Mouse (Mus musculus) v-Abl transformed pro-B cells (cell line): Measurements from ENCODE around the gene Gpd1l.

Source experiments
- in situ Hi-C, 2 experiments: fragments of 400-800 bp; cut with MboI; formaldehyde crosslinking; loops; one replicate each; pipeline ENCODE4 v1.15.1; 2025; ENCODE audit not compliant: unreplicated experiment in 2 of 2

The Gpd1l gene

GRCm38 (mm10) chr9:114933037-114933722 is 607 bp downstream of the Gpd1l start:
- in situ Hi-C loops: loop anchor here (5.0 to 25.0 kb wide), 8 partner anchors 181 to 546 kb away; partner anchors contain the start of genes Cnot10 (in 2 of the 2), Crtap (in 1 of the 2), Glb1 (in 1 of the 2) and Stt3b (in 1 of the 2)

DNA sequence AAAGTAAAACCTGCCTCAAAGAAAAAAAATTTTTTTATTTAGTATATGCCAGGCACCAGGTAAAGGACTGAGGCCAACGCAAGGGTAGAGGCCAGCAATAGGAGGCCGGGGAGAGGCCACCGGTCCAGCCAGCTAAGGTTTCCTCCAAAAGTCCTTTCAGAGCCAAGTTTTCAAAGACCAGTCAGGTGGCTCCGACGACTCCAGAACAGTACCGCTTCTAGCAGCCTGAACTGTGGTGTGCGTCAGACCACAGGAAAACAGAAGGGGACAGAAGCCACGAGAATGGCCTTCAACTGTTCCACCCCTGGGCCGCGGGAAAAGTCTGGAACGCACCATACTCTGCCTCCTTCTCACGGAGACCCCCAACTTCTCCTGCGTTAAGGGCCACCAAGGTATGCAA is 1.2 kb downstream of the Gpd1l start:
- in situ Hi-C loops: loop anchor here (5.0 to 25.0 kb wide), 8 partner anchors 180 to 545 kb away; partner anchors contain the start of genes Cnot10 (in 2 of the 2), Crtap (in 1 of the 2), Glb1 (in 1 of the 2) and Stt3b (in 1 of the 2)

DNA sequence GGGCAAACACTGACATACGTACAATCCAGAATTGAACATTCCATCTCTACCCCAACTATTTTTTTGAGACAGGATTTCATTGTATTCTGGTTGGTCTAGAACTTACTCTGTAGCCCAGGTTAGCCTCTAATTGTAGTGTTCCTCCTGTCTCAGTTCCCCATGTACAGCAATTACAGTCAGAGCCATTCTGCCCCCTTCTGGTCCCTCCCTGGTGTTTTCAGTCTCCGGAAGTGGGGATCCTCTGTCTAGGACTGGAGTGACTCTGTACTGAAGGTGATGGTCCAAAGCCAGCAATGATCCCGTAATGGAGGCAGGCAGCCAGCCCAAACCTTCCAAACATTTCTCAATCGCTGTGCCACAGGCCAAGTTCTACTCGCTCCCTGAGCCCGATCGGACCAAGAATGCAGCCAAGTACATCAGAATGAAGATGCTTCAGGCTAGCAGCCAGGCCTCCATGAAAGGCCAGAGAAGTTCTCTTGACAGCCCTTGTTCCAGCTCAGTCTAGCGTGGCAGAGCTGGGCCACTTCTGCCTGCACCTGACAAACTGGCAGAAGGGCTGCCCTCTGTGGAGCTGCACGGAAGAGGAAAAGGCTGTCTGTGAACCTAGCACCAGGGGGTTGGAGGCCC is 3.2 kb downstream of the Gpd1l start:
- in situ Hi-C loops: loop anchor here (5.0 to 25.0 kb wide), 8 partner anchors 178 to 543 kb away; partner anchors contain the start of genes Cnot10 (in 2 of the 2), Crtap (in 1 of the 2), Glb1 (in 1 of the 2) and Stt3b (in 1 of the 2)

DNA sequence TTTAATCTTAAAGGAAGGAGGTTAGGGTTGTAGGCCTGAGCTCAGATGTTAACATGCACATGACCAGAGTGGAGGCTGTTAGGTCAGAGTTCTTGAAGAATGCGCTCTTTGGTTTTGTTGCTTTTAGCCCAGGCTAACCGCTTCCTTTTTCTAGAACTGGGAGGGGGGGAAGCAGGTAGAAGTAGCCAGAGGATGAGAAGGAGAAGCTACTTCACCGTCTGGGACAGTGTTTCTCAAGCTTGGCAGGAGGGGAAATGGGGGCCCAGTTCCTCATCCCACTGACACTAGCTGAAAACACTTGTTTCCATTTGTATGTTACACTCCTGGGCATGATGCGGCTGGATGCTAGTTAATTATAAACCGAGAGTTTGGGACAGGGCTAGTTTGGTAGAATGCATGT is 8.2 kb downstream of the Gpd1l start:
- in situ Hi-C loops: loop anchor here (25.0 kb wide), 2 partner anchors 513 to 538 kb away; partner anchors contain the start of genes Crtap (in 1 of the 2), Glb1 (in 1 of the 2) and Tmppe (in 1 of the 2)

DNA sequence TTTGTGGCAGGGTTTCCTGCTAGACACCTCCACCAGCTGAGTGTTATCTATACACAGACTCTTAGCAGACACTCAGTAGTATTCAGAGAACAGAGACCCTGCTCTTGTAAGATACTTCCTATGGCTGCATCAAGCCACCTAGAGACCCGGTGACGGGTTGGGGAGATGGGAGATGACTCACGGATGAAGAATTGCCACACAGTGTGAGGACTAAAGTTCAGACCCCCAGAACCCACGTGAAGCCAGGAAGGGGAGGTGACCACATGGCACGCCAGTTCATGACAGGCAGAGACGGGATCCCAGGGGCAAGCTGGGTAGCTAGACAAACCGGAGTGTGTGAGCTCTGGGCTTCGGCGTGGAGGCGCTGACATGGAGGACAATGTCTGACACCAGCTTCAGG is 8.7 kb downstream of the Gpd1l start:
- in situ Hi-C loops: loop anchor here (25.0 kb wide), 2 partner anchors 513 to 538 kb away; partner anchors contain the start of genes Crtap (in 1 of the 2), Glb1 (in 1 of the 2) and Tmppe (in 1 of the 2)

DNA sequence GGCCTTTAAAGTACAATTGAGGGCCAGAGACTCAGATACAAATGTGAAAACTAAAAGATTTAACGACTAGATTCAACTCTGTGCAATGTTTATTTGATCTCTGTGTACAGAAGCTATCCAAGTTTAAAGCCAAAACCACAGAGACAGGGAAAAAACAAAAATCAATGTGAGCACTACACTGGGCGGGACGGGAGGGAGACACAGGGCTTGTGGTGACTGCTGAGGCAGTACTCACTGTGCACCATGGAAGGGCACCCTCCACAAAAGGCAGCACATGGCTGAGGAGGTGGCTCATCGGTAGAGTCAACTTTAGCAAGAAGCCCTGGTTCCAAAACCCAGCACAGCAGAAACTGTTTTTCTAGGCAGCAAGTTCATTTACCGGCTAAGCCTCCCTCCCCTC is 9.3 kb downstream of the Gpd1l start:
- in situ Hi-C loops: no loop called here

DNA sequence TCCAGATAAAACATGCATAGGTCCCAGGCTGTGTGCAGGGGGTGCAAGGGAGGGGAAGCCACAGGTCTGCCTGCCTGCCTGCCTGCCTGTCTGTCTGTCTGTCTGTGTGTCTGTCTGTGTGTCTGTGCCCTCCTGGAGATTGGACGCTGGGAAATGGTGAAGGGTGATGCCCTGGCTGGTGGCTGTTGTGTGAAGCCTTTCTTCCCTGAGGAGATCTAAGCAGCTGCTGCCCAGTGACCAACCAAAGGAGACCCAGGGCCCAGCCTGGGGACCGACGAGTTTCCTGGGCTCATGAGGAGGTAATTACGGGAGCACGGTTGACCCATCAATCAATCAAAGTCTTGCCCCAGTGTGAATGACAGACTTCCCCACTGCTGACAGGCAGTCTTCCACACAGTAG is 11.6 kb downstream of the Gpd1l start:
- in situ Hi-C loops: no loop called here

GRCm38 (mm10) chr9:114921352-114922081 is 12.3 kb downstream of the Gpd1l start:
- in situ Hi-C loops: no loop called here

GRCm38 (mm10) chr9:114920569-114920968 is 13.2 kb downstream of the Gpd1l start:
- in situ Hi-C loops: no loop called here

- in situ Hi-C loops: loop anchor here (5.0 kb wide), 1 partner anchor 44 kb away; no protein-coding TSS in a partner anchor
Measured at GRCm38 (mm10) chr9:114912680-114913649, 20.8 kb downstream of the Gpd1l start.

GRCm38 (mm10) chr9:114907509-114907908 is 26.3 kb downstream of the Gpd1l start:
- in situ Hi-C loops: no loop called here

- in situ Hi-C loops: no loop called here
Measured at GRCm38 (mm10) chr9:114895919-114896318, 37.9 kb downstream of the Gpd1l start.

DNA sequence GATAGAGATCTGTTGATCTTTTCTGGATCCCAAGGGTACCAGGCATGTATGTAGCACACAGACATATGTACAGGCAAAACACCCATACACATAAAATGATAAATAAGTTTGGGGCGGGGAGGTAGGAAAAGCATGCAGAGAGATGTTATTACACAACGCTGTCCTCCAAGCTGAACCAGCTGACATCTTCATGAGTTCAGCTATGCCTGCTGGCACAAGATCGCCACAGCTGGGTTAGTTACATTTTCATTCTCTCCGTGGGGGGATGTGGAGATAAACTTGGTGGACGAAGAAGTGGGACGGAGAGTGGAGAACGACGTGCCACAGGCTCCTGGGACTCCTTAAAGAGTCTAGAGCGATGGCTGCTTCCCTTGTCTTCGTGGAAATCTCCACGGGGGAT is 40.8 kb downstream of the Gpd1l start:
- in situ Hi-C loops: no loop called here

- in situ Hi-C loops: no loop called here
Measured at GRCm38 (mm10) chr9:114890377-114890776, 43.4 kb downstream of the Gpd1l start.

- in situ Hi-C loops: loop anchor here in 1 of 2 experiments (5.0 kb wide), 1 partner anchor 242 kb away; no protein-coding TSS in a partner anchor
Measured at GRCm38 (mm10) chr9:114888856-114889407, 44.9 kb downstream of the Gpd1l start.

DNA sequence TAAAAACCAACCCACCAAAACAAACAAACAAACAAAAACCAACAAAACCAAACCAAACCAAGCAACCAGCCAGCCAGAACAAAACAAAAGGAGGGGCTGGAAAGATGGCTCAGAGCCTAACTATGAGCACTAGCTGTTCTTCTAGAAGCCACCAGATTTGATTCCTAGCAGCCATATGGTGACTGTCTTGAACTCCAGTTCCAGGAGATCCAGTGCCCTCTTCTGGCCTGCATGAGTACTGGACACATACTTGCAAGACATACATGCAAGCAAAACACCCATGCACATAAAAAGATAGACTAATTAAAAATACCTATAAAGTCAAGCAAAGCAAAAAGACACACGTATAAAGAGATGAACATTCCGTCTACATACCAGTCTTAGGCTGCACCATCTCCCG is 46.1 kb downstream of the Gpd1l start:
- in situ Hi-C loops: loop anchor here in 1 of 2 experiments (5.0 kb wide), 1 partner anchor 240 kb away; no protein-coding TSS in a partner anchor

DNA sequence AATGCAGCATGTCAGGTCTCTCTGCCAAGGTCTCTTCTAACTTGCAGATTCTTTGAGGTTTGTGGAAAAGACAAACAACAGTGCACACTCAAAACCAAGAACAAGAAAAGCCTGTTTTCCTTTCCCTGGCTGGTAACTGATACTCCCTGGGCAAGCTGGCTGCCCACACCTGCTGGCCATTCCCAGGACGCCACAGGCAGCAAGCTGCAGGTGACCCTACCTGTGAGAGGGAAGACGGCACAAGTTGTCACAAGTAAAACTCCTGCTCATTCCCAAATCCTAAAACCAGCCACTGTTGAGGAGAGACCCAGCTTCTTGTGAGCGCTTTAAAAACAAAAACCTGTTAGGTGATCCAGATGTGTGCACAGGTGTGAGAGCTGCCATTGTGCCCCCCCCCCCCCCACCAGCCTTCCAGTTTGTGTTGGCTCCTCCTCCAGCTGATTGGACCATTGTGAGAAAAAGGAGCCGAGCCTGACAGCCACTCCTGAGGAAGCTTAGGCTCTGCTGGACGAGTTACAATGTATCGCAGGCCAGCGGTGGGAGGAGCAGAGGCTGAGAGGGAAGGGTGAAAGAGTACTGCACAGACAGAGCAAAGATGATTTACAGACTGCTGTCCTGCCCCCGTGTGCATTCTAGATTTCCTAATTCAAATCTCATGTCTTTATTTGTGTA is 47.7 kb downstream of the Gpd1l start:
- in situ Hi-C loops: loop anchor here in 1 of 2 experiments (5.0 kb wide), 1 partner anchor 239 kb away; no protein-coding TSS in a partner anchor

DNA sequence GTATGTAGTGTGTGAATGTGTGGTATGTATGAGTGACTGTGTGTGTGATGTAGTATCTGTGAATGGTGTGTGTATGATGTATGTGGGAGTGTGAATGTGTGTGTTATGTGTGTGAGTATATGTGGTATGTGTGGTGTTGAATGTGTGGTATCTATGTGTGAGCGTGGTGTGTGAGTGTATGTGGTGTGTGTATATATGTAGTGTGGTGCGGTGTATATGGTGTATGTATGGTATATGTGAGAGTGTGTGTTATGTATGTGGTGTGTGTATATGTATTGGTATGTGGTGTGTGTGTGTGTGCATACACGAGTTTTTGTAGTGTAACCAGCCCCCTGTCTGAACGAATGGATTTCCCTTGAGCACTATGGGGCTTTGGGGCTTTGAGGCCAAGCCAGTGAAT is 48.2 kb downstream of the Gpd1l start:
- in situ Hi-C loops: loop anchor here in 1 of 2 experiments (5.0 kb wide), 1 partner anchor 238 kb away; no protein-coding TSS in a partner anchor
